Mouse (Mus musculus) thymus, postnatal 0 days (tissue): ENCODE data around the gene Trpm3. TPM values are rescaled to one million over a fixed set of nuclear protein-coding genes. Genes with fewer than 3 reads are reported as not detected.

Experiments used
- DNase-seq: peaks from one replicate; pipeline ENCODE4 v3.0.0-alpha.2; 2015; ENCODE audit warnings: low spot score
- polyA plus RNA-seq: library from polyadenylated mRNA; unstranded; fragments of >200 nt; fragmentation: Nextera tagmentation; extraction: Ambion mirVana; gene quantifications from 2 replicates; pipeline ENCODE4 v1.2.1, GENCODE M21; 2015

The Trpm3 gene
- polyA plus RNA-seq, 1 experiment from 2014 or later = 0.48 TPM

GRCm38 (mm10) chr19:22963726-22964398 lies 825.0 kb downstream of the Trpm3 start:
- DNase-seq = no peak

- no peak for DNase-seq
Observed at GRCm38 (mm10) chr19:22965470-22965869, 826.6 kb downstream of the Trpm3 start.

GRCm38 (mm10) chr19:22973294-22973693 lies 834.4 kb downstream of the Trpm3 start:
- no peak for DNase-seq

- DNase-seq = no peak
Observed at GRCm38 (mm10) chr19:22973727-22974126, 834.9 kb downstream of the Trpm3 start.

- DNase-seq = no peak
Observed at GRCm38 (mm10) chr19:22975801-22976200, 837.0 kb downstream of the Trpm3 start.

- DNase-seq = no peak
Observed at GRCm38 (mm10) chr19:22977508-22977907, 838.7 kb downstream of the Trpm3 start.

- no peak for DNase-seq
Observed at GRCm38 (mm10) chr19:22978763-22979162, 839.9 kb downstream of the Trpm3 start.

- no peak for DNase-seq
Observed at GRCm38 (mm10) chr19:22979191-22979590, 840.3 kb downstream of the Trpm3 start.

GRCm38 (mm10) chr19:22987914-22988313 lies 849.1 kb downstream of the Trpm3 start:
- DNase-seq = no peak

- no peak for DNase-seq
Observed at GRCm38 (mm10) chr19:22993946-22994345, 855.1 kb downstream of the Trpm3 start.

- no peak for DNase-seq
Observed at GRCm38 (mm10) chr19:22994531-22994930, 855.7 kb downstream of the Trpm3 start.

GRCm38 (mm10) chr19:23000293-23000692 lies 861.4 kb downstream of the Trpm3 start:
- DNase-seq = no peak

GRCm38 (mm10) chr19:23003861-23004260 lies 865.0 kb downstream of the Trpm3 start:
- no peak for DNase-seq

- DNase-seq = no peak
Observed at GRCm38 (mm10) chr19:23005851-23006250, 867.0 kb downstream of the Trpm3 start.

GRCm38 (mm10) chr19:23006517-23007273 lies 867.8 kb downstream of the Trpm3 start:
- peak; percentile 28 for DNase-seq

GRCm38 (mm10) chr19:23013695-23014094 lies 874.8 kb downstream of the Trpm3 start:
- DNase-seq = no peak

GRCm38 (mm10) chr19:23015516-23015915 lies 876.7 kb downstream of the Trpm3 start:
- DNase-seq = peak; percentile 12

- DNase-seq = no peak
Observed at GRCm38 (mm10) chr19:23018186-23018727, 879.4 kb downstream of the Trpm3 start.

GRCm38 (mm10) chr19:23022902-23023301 lies 884.1 kb downstream of the Trpm3 start:
- DNase-seq = no peak

GRCm38 (mm10) chr19:23023316-23023960 lies 884.6 kb downstream of the Trpm3 start:
- DNase-seq = no peak

- DNase-seq = no peak
Observed at GRCm38 (mm10) chr19:23024821-23025220, 886.0 kb downstream of the Trpm3 start.

- DNase-seq = no peak
Observed at GRCm38 (mm10) chr19:23026427-23026826, 887.6 kb downstream of the Trpm3 start.
